Mouse (Mus musculus) large intestine, adult 2 months (tissue): ENCODE results near the gene Gm14851. TPM values are rescaled to one million over a fixed set of nuclear protein-coding genes. Genes with fewer than 3 reads are reported as not detected.
"Not testable (repeated sequence)": the region's sequence is repeated elsewhere in the genome, so short reads cannot be mapped to it uniquely, and the experiment has no call there.

ENCODE experiments used
- DNase-seq: peaks from one replicate; pipeline ENCODE4 v3.0.0-alpha.2; 2012; ENCODE audit warnings: low read depth, low spot score
- WGBS: fragments of 180-500 bp; shearing (Covaris S2); methylation state at CpG from one replicate; pipeline ENCODE4 v1.1.7; 2018; 5-methylcytosine and 5-hydroxymethylcytosine counted together
- polyA plus RNA-seq: library from polyadenylated mRNA; depleted of rRNA; stranded (reverse); fragments of >200 nt; gene quantifications from 2 replicates; pipeline ENCODE4 v1.2.3, GENCODE M21; 2012; rRNA removed

The Gm14851 gene
- polyA plus RNA-seq = 11.0 and 2,603 TPM in 2 replicates

DNA sequence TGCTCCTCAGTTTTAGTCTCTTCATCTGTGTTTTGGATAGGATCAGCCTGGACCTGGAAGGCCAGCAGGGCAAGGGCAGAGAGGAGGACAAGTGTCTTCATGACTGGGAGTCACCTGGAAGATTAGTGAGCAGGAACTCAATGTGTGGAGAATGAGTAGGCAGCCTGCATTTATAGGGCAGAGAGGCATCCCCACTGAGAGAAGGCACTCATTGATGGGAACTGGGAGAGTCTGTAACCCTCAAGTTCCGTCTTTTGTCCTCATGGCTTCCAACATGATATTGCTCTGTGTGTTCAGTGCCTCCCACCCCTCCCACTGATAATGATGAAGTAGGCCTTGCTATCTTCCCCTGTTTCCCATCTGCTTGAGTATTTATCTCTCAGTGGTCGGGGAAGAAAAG is at the start of gene Gm14851:
Gene Gm14851 (minus strand): TSS at position 101 of the 400 bp plus-strand sequence.
- WGBS = 88% methylated on average over 1 of the region's 2 CpGs
- DNase-seq = not testable (repeated sequence)

DNA sequence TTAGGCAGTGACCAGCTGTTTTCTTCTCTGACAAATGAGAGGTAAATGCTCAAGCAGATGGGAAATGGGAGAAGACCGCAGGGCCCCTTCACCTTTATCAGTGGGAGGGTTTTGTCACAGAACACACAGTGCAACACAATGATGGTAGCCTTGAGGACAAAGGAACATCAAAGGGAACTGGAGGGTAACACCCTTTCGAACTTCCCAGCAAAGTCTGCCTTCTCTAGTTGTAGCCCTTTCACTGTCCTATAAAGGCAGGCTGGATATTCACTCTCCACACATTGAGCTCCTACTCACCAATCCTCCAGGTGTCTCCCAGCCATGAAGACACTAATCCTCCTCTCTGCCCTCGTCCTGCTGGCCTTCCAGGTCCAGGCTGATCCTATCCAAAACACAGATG is 38.5 kb upstream of the Gm14851 start, which contains the start of gene Defa30:
Gene Defa30 (plus strand): TSS at position 301 of the 400 bp plus-strand sequence.
- not testable (repeated sequence) for DNase-seq
- WGBS = 48% methylated on average over 3 of the region's 3 CpGs

DNA sequence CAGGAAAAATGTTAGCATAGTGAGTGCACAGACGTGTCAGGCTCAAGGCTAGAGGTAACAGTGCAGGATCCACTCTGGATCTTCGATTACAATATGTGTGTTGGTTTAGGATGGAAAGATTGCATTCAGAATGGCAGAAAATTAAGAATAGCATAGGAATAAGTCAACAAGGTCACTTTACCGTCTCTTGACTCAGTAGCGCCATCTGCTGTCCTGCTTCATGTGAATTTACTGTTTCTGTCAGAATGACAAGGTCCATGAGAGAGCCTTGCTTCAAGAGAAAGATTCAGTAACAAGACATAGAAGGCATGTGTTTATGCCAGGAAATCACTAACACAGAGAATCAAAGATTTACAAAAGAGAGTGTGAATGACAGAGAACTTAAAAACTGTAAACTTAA is 2.7 kb downstream of the Gm14851 start:
- no peak for DNase-seq
- WGBS = 34% methylated on average over 4 of the region's 4 CpGs

DNA sequence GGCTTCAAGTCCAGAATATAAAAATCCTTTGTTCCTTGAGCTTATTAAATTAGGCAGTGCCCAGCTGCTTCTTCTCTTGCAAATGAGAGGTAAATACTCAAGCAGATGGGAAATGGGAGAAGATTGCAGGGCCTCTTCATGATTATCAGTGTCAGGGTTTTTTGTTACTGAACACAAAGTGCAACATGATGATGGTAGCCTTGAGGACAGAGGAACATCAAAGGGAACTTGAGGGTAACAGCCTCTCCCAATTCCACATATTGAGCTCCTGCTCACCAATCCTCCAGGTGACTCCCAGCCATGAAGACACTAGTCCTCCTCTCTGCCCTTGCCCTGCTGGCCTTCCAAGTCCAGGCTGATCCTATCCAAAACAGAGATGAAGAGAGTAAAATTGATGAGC is 11.7 kb downstream of the Gm14851 start, which contains the start of gene Defa25:
Gene Defa25 (plus strand): TSS at position 301 of the 400 bp plus-strand sequence.
- DNase-seq = not testable (repeated sequence)

DNA sequence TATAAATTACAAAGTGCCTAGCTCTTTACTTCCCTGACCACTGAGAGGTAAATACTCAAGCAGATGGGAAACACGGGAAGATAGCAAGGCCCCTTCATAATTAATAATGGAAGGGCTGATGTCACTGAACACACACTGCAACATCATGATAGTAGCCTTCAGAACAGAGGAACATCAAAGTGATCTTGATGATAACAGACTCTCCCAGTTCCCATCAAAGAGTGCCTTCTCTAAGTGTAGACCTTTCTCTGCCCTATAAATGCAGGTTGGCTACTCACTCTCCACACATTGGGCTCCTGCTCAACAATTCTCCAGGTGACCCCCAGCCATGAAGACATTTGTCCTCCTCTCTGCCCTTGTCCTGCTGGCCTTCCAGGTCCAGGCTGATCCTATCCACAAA is 31.1 kb downstream of the Gm14851 start, which contains the start of gene Defa35:
Gene Defa35 (plus strand): TSS at position 301 of the 400 bp plus-strand sequence.
- DNase-seq = not testable (repeated sequence)
- 90% methylated on average over 1 of the region's 1 CpGs for WGBS

DNA sequence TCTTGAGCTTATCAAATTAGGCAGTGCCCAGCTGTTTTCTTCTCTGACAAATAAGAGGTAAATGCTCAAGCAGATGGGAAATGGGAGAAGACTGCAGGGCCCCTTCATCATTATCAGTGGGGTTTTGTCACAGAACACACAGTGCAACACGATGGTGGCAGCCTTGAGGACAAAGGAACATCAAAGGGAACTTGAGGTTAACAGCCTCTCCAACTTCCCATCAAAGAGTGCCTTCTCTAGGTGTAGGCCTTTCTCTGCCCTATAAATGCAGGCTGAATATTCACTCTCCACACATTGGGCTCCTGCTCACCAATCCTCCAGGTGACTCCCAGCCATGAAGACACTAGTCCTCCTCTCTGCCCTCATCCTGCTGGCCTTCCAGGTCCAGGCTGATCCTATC is 41.1 kb downstream of the Gm14851 start, which contains the start of gene Defa23:
Gene Defa23 (plus strand): TSS at position 301 of the 400 bp plus-strand sequence.
- not testable (repeated sequence) for DNase-seq
- WGBS = no CpG with 5 or more reads among the region's 1 CpGs

Other genes starting within 250 kb of the Gm14851 start
- gene Defb33, start 203.4 kb downstream of the Gm14851 start, polyA plus RNA-seq = not detected in 2 replicates
- 0.94 TPM in 1 of 2 replicates, not detected in the other for gene Gm15056, start 193.4 kb downstream of the Gm14851 start, polyA plus RNA-seq
- gene Gm6040, start 174.0 kb downstream of the Gm14851 start, polyA plus RNA-seq = not detected in 2 replicates
- 1.0 TPM in 1 of 2 replicates, not detected in the other for gene AY761185, start 151.3 kb downstream of the Gm14851 start, polyA plus RNA-seq
- 11,975 TPM in 1 of 2 replicates, not detected in the other for gene Defa21, start 70.5 kb downstream of the Gm14851 start, polyA plus RNA-seq
- gene Defa23, start 41.0 kb downstream of the Gm14851 start, polyA plus RNA-seq = 3,983 and 4,387 TPM in 2 replicates
- gene Defa35, start 31.0 kb downstream of the Gm14851 start, polyA plus RNA-seq = 17.6 and 759 TPM in 2 replicates
- not detected in 2 replicates for gene Defa25, start 11.6 kb downstream of the Gm14851 start, polyA plus RNA-seq
- gene Defa30, start 38.6 kb upstream of the Gm14851 start, polyA plus RNA-seq = 502 and 3,193 TPM in 2 replicates
- 19.9 and 10,493 TPM in 2 replicates for gene Defa22, start 66.2 kb upstream of the Gm14851 start, polyA plus RNA-seq
- not detected in 2 replicates for gene Defa31, start 95.6 kb upstream of the Gm14851 start, polyA plus RNA-seq
- 104 and 114 TPM in 2 replicates for gene Gm15293, start 105.5 kb upstream of the Gm14851 start, polyA plus RNA-seq
- gene Gm15292, start 153.7 kb upstream of the Gm14851 start, polyA plus RNA-seq = 78.8 and 122 TPM in 2 replicates
- gene Defa27, start 219.5 kb upstream of the Gm14851 start, polyA plus RNA-seq = not detected in 2 replicates
- 708 and 1,041 TPM in 2 replicates for gene Defa29, start 231.0 kb upstream of the Gm14851 start, polyA plus RNA-seq